Mouse (Mus musculus) embryonic fibroblast, embryonic 13.5 days (primary cell): ENCODE data around the gene Gm30302. TPM values are rescaled to one million over a fixed set of nuclear protein-coding genes. Genes with fewer than 3 reads are reported as not detected.

Experiments used
- H3K27ac ChIP-seq: 2 replicates; pipeline ENCODE4 v1.5.1; 2012; ENCODE audit warnings: low read length, control low read depth, inconsistent platforms; ENCODE audit not compliant: insufficient read depth
- H3K4me1 ChIP-seq: 2 replicates; pipeline ENCODE4 v1.6.1; 2011; ENCODE audit warnings: low read length; ENCODE audit not compliant: control insufficient read depth, insufficient read depth
- H3K4me3 ChIP-seq: 2 replicates; pipeline ENCODE4 v1.5.1; 2011; ENCODE audit warnings: mild to moderate bottlenecking, control low read depth, low read length; ENCODE audit not compliant: insufficient read depth
- CTCF ChIP-seq: IDR thresholded peaks from 2 replicates; pipeline ENCODE4 v1.5.1; 2011; ENCODE audit warnings: mild to moderate bottlenecking, control low read depth, low read length, moderate library complexity, borderline replicate concordance; ENCODE audit not compliant: insufficient read depth
- POLR2A ChIP-seq: IDR thresholded peaks from 2 replicates; pipeline ENCODE4 v1.6.1; 2011; ENCODE audit warnings: low read depth, mild to moderate bottlenecking, control low read depth, low read length, moderate library complexity
- polyA plus RNA-seq: library from polyadenylated mRNA; stranded (reverse); fragments of >200 nt; gene quantifications from 2 replicates; pipeline ENCODE4 v1.2.4, GENCODE M21; 2011; ENCODE audit warnings: low read depth; ENCODE audit not compliant: missing spikeins, insufficient read length

Gene Gm30302
- polyA plus RNA-seq, 1 experiment: not detected

DNA sequence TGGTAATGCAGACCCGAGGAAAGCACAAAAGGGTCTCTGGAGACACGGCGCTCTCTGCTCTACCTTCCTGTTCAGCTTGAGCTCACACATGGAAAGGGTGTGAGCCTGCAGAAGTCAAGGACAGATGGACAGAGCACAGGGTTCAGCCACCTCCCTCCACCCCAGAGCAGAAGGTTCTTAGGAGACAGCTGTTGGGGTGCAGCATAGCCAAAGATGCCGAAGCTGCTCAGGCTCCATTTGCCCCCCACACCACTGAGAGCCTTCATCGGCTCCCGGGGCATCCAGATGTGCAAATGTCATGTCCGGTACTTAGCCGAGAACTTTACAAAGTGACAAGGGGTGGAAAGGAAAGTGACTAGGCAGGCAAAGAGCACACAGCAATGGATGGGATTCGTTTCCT, 42.2 kb downstream of the Gm30302 start:
- TF ChIP-seq CTCF (no peak), POLR2A (no peak)
- Histone ChIP-seq H3K4me1 (no peaks in the 10 kb centered on the region), H3K4me3 (no peak overlapping the region), H3K27ac (no peak overlapping the region)

DNA sequence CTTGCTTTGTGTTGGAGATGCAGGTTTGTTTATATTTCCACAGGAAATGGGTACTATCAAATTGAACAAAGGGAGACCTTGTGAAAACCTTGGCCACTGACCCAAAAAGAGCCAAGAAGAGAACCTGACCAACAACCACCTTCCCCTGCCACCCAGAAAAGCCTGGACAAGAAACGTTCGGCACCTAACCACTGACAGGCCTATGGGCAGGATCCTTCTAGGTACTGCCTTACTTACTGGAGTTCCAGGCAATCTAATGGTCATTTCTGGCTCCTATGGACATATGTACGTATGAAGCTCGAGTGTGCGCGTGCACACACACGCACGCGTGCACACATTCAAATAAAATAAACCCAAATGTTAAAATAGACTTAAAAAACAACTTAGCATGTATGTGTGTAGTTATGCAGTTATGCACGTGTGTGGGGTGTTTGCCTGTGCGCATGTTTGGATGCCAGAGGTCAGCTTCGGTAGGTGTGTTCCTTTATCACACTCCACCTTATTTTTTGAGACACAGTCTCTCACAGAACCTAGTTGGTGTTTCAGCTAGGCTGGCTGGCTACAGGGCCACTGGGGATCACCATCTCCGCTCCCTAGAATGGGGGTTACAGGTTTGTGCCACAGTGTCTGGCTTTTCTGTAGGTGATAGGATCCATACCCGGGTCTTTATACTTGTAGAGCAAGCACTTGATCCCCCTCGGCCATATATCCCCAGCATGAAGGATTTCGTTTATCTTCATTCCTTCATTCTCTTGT, 57.3 kb downstream of the Gm30302 start:
- no peak overlapping the region for H3K4me3 ChIP-seq
- H3K4me1 ChIP-seq: no peaks in the 10 kb centered on the region
- no peak overlapping the region for H3K27ac ChIP-seq
- TF ChIP-seq CTCF (no peak), POLR2A (no peak)

DNA sequence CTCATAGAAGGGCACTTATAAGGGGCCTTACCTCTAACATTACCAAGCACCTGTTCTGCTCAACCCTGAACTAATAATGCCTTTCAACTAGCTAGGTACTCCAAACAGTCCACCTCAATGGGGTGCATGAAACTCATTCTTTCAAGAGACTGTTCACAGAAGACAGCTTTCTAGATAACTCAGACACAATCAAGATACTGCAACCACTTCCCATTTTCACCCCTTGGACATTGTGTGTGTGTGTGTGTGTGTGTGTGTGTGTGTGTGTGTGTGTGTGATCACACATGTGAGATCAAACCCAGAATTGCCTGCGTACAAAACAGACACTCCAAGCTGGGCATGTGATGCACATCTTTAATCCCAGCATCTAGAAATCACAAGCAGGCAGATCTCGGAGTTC, 60.8 kb downstream of the Gm30302 start:
- TF ChIP-seq POLR2A (no peak), CTCF (no peak)
- Histone ChIP-seq H3K27ac (no peak overlapping the region), H3K4me3 (no peak overlapping the region), H3K4me1 (no peaks in the 10 kb centered on the region)

DNA sequence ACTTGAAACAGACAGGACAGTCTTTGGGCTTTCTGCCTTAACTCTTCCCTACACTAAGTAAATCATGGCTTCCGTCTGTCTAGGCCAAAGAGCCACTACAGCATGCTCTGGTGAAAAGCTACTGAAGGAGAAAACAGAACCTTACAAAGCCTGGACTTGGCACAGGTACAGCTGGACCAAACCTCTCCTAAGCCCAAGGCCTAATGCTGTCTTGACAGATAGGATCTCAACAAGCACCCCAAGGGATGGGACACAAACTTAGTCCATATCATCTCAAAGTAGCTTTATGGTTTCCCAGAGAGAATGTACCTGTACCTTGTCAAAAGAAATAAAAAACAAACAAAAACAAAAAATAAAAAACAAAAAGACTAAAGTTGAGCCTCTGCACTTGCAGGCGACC, 62.4 kb downstream of the Gm30302 start:
- Histone ChIP-seq H3K27ac (no peak overlapping the region), H3K4me1 (no peaks in the 10 kb centered on the region)
- TF ChIP-seq POLR2A: no peak
- TF ChIP-seq CTCF: no peak

More for the DNA sequence above, 62.4 kb downstream of the Gm30302 start:
- no peak overlapping the region for H3K4me3 ChIP-seq

Other genes with a start within 250 kb of the Gm30302 start
- gene Omd, start 216.5 kb downstream of the Gm30302 start, polyA plus RNA-seq: 1.8 and 8.3 TPM in 2 replicates
- gene Ogn, start 191.0 kb downstream of the Gm30302 start, polyA plus RNA-seq: 97.4 and 284 TPM in 2 replicates
- gene Cenpp, start 146.2 kb downstream of the Gm30302 start, polyA plus RNA-seq: 6.5 and 9.0 TPM in 2 replicates
- gene Nol8, start 145.9 kb downstream of the Gm30302 start, polyA plus RNA-seq: 18.6 and 20.5 TPM in 2 replicates
- 156 and 158 TPM in 2 replicates for gene Iars, start 116.9 kb downstream of the Gm30302 start, polyA plus RNA-seq